Mouse (Mus musculus): Measurements from ENCODE around the gene Svs1. TPM values are rescaled to one million over a fixed set of nuclear protein-coding genes. Genes with fewer than 3 reads are reported as not detected.

Svs1 gene
- polyA plus RNA-seq, 1 experiment from 2014 or later: not detected

GRCm38 (mm10) chr6:49013023-49013422 lies 26.4 kb downstream of the Svs1 start:
- no peaks in the 10 kb centered on the region for H3K9me3 ChIP-seq
- no peaks in the 10 kb centered on the region for H3K36me3 ChIP-seq
- no peak overlapping the region for H3K9ac ChIP-seq
- H3K27ac ChIP-seq: no peak overlapping the region
- no peaks in the 10 kb centered on the region for H3K27me3 ChIP-seq
- no peak overlapping the region for H3K4me3 ChIP-seq
- no peak overlapping the region for H3K4me2 ChIP-seq
- peaks cover 7% of the 10 kb centered on the region for H3K4me1 ChIP-seq
- 66% methylated on average over 4 of the region's 4 CpGs for WGBS
- no peak for ATAC-seq (ENCODE audit: borderline replicate concordance, extremely low read depth, low FRiP score, low TSS enrichment)

DNA sequence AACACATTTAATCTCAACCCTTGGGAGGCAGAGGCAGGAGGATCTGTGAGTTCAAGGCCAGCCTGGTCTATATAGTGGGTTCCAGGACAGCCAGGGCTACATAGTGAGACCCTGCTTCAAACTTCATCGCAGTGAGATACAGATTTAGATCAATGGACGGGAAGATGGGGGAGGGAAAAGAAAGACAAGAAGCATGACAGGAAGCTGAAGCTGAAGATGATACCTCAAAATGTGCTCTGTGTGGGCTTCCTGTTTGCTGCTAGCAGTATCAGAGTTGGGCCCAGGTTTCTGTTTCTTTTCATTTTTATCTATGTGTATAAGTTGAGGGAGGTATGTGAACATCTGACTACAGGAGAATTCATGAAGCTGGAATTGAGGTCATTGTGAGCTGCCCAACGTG lies 26.8 kb downstream of the Svs1 start:
- no peaks in the 10 kb centered on the region for H3K36me3 ChIP-seq
- no peak overlapping the region for H3K4me2 ChIP-seq
- no peaks in the 10 kb centered on the region for H3K27me3 ChIP-seq
- WGBS: 93% methylated on average over 3 of the region's 3 CpGs
- H3K9ac ChIP-seq: no peak overlapping the region
- H3K9me3 ChIP-seq: no peaks in the 10 kb centered on the region
- no peak overlapping the region for H3K27ac ChIP-seq
- H3K4me3 ChIP-seq: no peak overlapping the region
- no peak for ATAC-seq (ENCODE audit: borderline replicate concordance, extremely low read depth, low FRiP score, low TSS enrichment)
- H3K4me1 ChIP-seq: peaks cover 5% of the 10 kb centered on the region

DNA sequence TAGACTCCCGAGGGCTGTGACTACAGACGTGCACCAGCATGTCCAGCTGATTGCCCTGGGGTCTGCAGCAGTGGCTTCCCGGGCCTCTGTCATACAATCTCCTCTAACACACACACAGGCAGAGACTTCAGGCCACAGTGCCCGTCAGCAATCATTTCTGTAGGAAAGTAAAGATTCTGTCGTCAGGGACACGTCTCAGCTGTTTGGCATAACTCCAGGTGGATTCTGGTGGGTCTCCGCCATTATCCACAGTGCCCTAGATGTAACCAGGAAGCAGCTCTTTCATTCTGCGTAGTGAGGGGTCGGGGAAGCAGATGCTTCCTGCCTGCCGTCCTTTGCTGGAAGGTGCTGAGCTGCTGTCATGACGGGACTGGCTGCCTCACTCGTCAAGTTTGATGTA lies 30.5 kb downstream of the Svs1 start:
- Histone ChIP-seq H3K27me3 (no peaks in the 10 kb centered on the region), H3K36me3 (no peaks in the 10 kb centered on the region), H3K4me1 (peaks cover 4% of the 10 kb centered on the region; the same call in 1 of the 2 replicates), H3K9ac (no peak overlapping the region), H3K4me3 (no peak overlapping the region), H3K4me2 (peak overlapping the region; percentile 31; the same call in 1 of the 2 replicates), H3K9me3 (no peaks in the 10 kb centered on the region), H3K27ac (no peak overlapping the region)
- 0 out of 2 replicates have a peak, but pooled peaks have one; percentile 31 for ATAC-seq (ENCODE audit: borderline replicate concordance, extremely low read depth, low FRiP score, low TSS enrichment)
- WGBS: 29% methylated on average over 12 of the region's 12 CpGs

- WGBS: 100% methylated on average over 1 of the region's 1 CpGs
- Histone ChIP-seq H3K4me3 (no peak overlapping the region), H3K27ac (no peak overlapping the region), H3K4me2 (no peak overlapping the region), H3K9ac (no peak overlapping the region), H3K9me3 (no peaks in the 10 kb centered on the region), H3K27me3 (no peaks in the 10 kb centered on the region), H3K36me3 (no peaks in the 10 kb centered on the region), H3K4me1 (peaks cover 4% of the 10 kb centered on the region; the same call in 1 of the 2 replicates)
- no peak for ATAC-seq (ENCODE audit: borderline replicate concordance, extremely low read depth, low FRiP score, low TSS enrichment)
Observed at GRCm38 (mm10) chr6:49019341-49019740, 32.7 kb downstream of the Svs1 start.

DNA sequence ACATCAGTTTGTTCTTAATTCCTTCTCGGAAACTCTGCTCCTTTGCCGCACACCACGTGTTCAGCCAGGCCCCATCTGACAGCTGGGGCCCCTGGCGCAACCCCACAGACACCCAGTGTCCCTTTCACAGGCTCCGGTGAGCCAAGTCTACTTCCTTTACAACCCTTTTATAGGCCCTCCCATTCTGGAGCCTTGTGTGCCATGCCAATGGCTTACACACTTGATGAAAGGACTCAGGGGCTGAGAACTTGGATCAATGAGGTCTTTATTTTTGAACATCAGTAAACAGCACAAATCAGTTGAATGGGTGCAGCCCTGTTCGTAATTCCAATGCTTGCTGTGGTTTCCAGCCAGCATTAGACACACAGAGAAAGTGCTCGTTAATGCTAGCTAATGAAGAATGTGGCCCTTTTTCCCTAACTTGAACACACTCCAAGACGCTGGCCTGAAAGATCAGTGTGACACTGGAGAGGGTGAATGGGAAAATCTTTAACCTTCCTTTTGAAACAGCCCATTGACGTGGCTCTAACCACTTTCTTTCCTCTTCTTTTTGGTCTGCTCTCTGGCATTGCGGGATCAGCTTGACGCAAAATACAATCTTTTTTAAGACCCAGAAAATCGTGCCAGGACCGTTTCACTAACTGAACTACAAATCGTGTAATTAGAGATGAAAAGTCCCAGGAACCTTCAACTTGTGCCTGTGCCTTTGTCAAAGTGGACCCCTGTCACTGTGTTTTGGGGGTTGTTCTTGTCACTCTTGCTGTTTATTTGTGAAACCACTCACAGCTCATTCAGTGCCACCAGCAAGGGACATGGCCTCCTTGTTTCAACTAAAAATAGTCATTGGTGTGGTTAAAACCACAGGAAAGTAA lies 34.7 kb downstream of the Svs1 start:
- WGBS: 65% methylated on average over 14 of the region's 14 CpGs
- no peaks in the 10 kb centered on the region for H3K27me3 ChIP-seq
- no peak overlapping the region for H3K9ac ChIP-seq
- ATAC-seq (ENCODE audit: borderline replicate concordance, extremely low read depth, low FRiP score, low TSS enrichment): no peak
- H3K4me2 ChIP-seq: no peak overlapping the region
- H3K9me3 ChIP-seq: no peaks in the 10 kb centered on the region
- H3K36me3 ChIP-seq: no peaks in the 10 kb centered on the region
- H3K27ac ChIP-seq: no peak overlapping the region
- peaks cover 4% of the 10 kb centered on the region; the same call in 1 of the 2 replicates for H3K4me1 ChIP-seq
- H3K4me3 ChIP-seq: no peak overlapping the region

DNA sequence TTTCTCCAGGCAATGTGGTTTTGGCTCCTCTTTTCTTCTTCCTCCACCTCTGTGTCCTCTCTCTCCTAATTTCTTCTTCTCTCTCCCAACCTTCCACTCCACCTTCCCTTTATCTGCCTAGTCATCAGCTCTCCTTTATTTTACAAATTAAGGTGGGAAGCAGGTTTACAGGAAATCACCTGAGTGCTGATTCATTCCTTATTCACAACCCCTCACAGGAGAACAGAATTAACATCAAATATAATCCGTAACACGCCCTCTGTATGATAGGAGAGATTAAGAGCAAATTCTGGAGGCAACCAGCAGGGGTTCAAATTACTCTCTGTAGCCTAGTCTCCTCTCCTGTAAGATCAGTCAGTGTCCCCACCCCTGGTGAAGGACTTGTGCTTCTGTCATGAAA lies 35.7 kb downstream of the Svs1 start:
- no peak overlapping the region for H3K9ac ChIP-seq
- WGBS: 72% methylated on average over 2 of the region's 2 CpGs

DNA sequence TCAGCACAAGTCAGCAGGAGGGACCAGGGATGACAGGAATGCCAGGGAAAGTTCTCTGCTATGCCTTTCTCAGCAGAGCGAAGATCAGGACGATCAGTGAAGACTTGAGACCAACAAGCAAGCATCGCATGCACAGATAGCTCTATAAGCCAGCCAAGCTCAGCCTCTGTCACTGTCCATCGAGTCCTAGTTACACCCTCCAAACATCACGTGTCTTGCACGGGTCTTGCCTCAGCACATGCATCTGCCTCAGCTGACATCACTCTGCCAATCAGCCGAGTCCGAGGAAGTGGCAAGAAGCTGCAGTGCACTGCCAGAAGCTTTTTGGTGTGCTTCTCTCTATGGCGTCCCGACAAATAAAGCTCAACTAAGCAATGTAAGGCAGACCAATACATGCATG lies 36.7 kb downstream of the Svs1 start:
- 75% methylated on average over 10 of the region's 10 CpGs for WGBS
- Histone ChIP-seq H3K4me1 (peaks cover 4% of the 10 kb centered on the region; the same call in 1 of the 2 replicates), H3K36me3 (no peaks in the 10 kb centered on the region), H3K4me3 (no peak overlapping the region), H3K27ac (no peak overlapping the region), H3K9ac (no peak overlapping the region), H3K4me2 (no peak overlapping the region), H3K9me3 (no peaks in the 10 kb centered on the region), H3K27me3 (no peaks in the 10 kb centered on the region)
- no peak for ATAC-seq (ENCODE audit: borderline replicate concordance, extremely low read depth, low FRiP score, low TSS enrichment)

More for the DNA sequence above, 35.7 kb downstream of the Svs1 start:
- H3K36me3 ChIP-seq: no peaks in the 10 kb centered on the region
- no peak overlapping the region for H3K27ac ChIP-seq
- H3K4me1 ChIP-seq: peaks cover 4% of the 10 kb centered on the region; the same call in 1 of the 2 replicates
- H3K9me3 ChIP-seq: no peaks in the 10 kb centered on the region
- no peaks in the 10 kb centered on the region for H3K27me3 ChIP-seq
- no peak for ATAC-seq (ENCODE audit: borderline replicate concordance, extremely low read depth, low FRiP score, low TSS enrichment)
- H3K4me3 ChIP-seq: no peak overlapping the region
- no peak overlapping the region for H3K4me2 ChIP-seq

GRCm38 (mm10) chr6:49025290-49025689 lies 38.6 kb downstream of the Svs1 start:
- Histone ChIP-seq H3K27ac (no peak overlapping the region), H3K36me3 (no peaks in the 10 kb centered on the region), H3K4me1 (peaks cover 4% of the 10 kb centered on the region; the same call in 1 of the 2 replicates), H3K4me3 (no peak overlapping the region), H3K27me3 (no peaks in the 10 kb centered on the region), H3K9ac (no peak overlapping the region), H3K9me3 (no peaks in the 10 kb centered on the region), H3K4me2 (no peak overlapping the region)
- no peak for ATAC-seq (ENCODE audit: borderline replicate concordance, extremely low read depth, low FRiP score, low TSS enrichment)
- WGBS: 79% methylated on average over 7 of the region's 7 CpGs

- no peak overlapping the region for H3K4me3 ChIP-seq
- no peaks in the 10 kb centered on the region for H3K4me1 ChIP-seq
- no peaks in the 10 kb centered on the region for H3K36me3 ChIP-seq
- H3K9ac ChIP-seq: no peak overlapping the region
- H3K9me3 ChIP-seq: no peaks in the 10 kb centered on the region
- no peak for ATAC-seq (ENCODE audit: borderline replicate concordance, extremely low read depth, low FRiP score, low TSS enrichment)
- 89% methylated on average over 5 of the region's 5 CpGs for WGBS
- no peak overlapping the region for H3K27ac ChIP-seq
- H3K27me3 ChIP-seq: no peaks in the 10 kb centered on the region
- no peak overlapping the region for H3K4me2 ChIP-seq
Observed at GRCm38 (mm10) chr6:49026496-49026895, 39.8 kb downstream of the Svs1 start.

GRCm38 (mm10) chr6:49028019-49028418 lies 41.4 kb downstream of the Svs1 start:
- 84% methylated on average over 6 of the region's 6 CpGs for WGBS
- no peak for ATAC-seq (ENCODE audit: borderline replicate concordance, extremely low read depth, low FRiP score, low TSS enrichment)
- H3K4me2 ChIP-seq: no peak overlapping the region

GRCm38 (mm10) chr6:49028708-49029107 lies 42.0 kb downstream of the Svs1 start:
- Histone ChIP-seq H3K4me3 (no peak overlapping the region), H3K27ac (no peak overlapping the region), H3K4me1 (no peaks in the 10 kb centered on the region), H3K9me3 (no peaks in the 10 kb centered on the region), H3K9ac (no peak overlapping the region), H3K36me3 (no peaks in the 10 kb centered on the region), H3K27me3 (no peaks in the 10 kb centered on the region), H3K4me2 (no peak overlapping the region)
- ATAC-seq (ENCODE audit: borderline replicate concordance, extremely low read depth, low FRiP score, low TSS enrichment): no peak
- WGBS: 76% methylated on average over 3 of the region's 3 CpGs

More at GRCm38 (mm10) chr6:49028019-49028418, 41.4 kb downstream of the Svs1 start:
- Histone ChIP-seq H3K9me3 (no peaks in the 10 kb centered on the region), H3K4me3 (no peak overlapping the region), H3K4me1 (no peaks in the 10 kb centered on the region), H3K27ac (no peak overlapping the region), H3K36me3 (no peaks in the 10 kb centered on the region), H3K9ac (no peak overlapping the region), H3K27me3 (no peaks in the 10 kb centered on the region)

DNA sequence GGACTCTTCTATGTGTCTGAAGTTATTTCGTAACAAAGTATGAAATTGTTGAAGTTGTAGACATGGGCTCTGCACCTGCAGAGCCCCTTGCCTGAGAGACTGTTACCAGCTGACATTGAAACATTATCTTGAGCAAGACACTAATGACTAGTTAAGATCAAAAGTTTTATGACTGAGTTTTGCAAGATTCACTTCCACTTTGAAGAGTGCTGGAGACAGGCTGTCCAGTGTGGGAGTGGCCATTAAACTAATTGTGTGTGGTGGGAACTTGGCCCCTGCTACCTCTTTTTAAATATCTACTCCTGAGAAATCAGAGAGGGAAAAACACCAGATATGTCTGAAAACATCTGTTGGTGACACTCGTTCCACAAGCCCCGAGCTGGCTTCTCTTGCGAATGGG lies 44.6 kb downstream of the Svs1 start:
- Histone ChIP-seq H3K4me2 (no peak overlapping the region), H3K27ac (no peak overlapping the region), H3K27me3 (no peaks in the 10 kb centered on the region), H3K4me1 (no peaks in the 10 kb centered on the region), H3K9me3 (no peaks in the 10 kb centered on the region), H3K4me3 (no peak overlapping the region), H3K36me3 (no peaks in the 10 kb centered on the region), H3K9ac (no peak overlapping the region)
- no peak for ATAC-seq (ENCODE audit: borderline replicate concordance, extremely low read depth, low FRiP score, low TSS enrichment)
- WGBS: 59% methylated on average over 4 of the region's 4 CpGs
